Mouse (Mus musculus): ENCODE measurements around the gene Zdhhc12. TPM values are rescaled to one million over a fixed set of nuclear protein-coding genes. Genes with fewer than 3 reads are reported as not detected.
A peak's percentile ranks its signal among the peaks of the same experiment; 100 is the strongest.
"Not testable (repeated sequence)": the region's sequence is repeated elsewhere in the genome, so short reads cannot be mapped to it uniquely, and the experiment has no call there.

The Zdhhc12 gene
- 9.6 and 25.4 TPM in 2 replicates for total RNA-seq (2014; fragmentation: Nextera tagmentation)
- total RNA-seq (2017), result 2.9 and 6.5 TPM in 2 replicates

- ATAC-seq (replicated peaks; ENCODE audit: low FRiP score, low TSS enrichment, poor library complexity, severe bottlenecking), result peak; percentile 94
These were observed at the start of gene Zdhhc12 for GRCm38 (mm10) chr2:30093471-30094207. Gene Zdhhc12, minus strand, starts transcription at chr2:30093648.

GRCm38 (mm10) chr2:30140021-30140420 lies 46.6 kb upstream of the Zdhhc12 start:
- not testable (repeated sequence) for ATAC-seq (replicated peaks; ENCODE audit: low FRiP score, low TSS enrichment, poor library complexity, severe bottlenecking)

- ATAC-seq (replicated peaks; ENCODE audit: low FRiP score, low TSS enrichment, poor library complexity, severe bottlenecking), result no peak
These were observed 43.0 kb upstream of the Zdhhc12 start for GRCm38 (mm10) chr2:30136458-30136857.

GRCm38 (mm10) chr2:30134928-30135620 lies 41.6 kb upstream of the Zdhhc12 start:
- 0 out of 2 replicates have a peak, but pooled peaks have one; percentile 18 for ATAC-seq (replicated peaks; ENCODE audit: low FRiP score, low TSS enrichment, poor library complexity, severe bottlenecking)

GRCm38 (mm10) chr2:30134378-30134711 lies 40.9 kb upstream of the Zdhhc12 start:
- ATAC-seq (replicated peaks; ENCODE audit: low FRiP score, low TSS enrichment, poor library complexity, severe bottlenecking), result no peak

- peak; percentile 87 for ATAC-seq (replicated peaks; ENCODE audit: low FRiP score, low TSS enrichment, poor library complexity, severe bottlenecking)
These were observed 40.3 kb upstream of the Zdhhc12 start, which contains the start of gene Tbc1d13 for GRCm38 (mm10) chr2:30133613-30134377. Gene Tbc1d13, plus strand, starts transcription at chr2:30133746.

GRCm38 (mm10) chr2:30132801-30133612 lies 39.6 kb upstream of the Zdhhc12 start:
- no peak for ATAC-seq (replicated peaks; ENCODE audit: low FRiP score, low TSS enrichment, poor library complexity, severe bottlenecking)

- not testable (repeated sequence) for ATAC-seq (replicated peaks; ENCODE audit: low FRiP score, low TSS enrichment, poor library complexity, severe bottlenecking)
These were observed 37.8 kb upstream of the Zdhhc12 start for GRCm38 (mm10) chr2:30131240-30131639.

GRCm38 (mm10) chr2:30130156-30130555 lies 36.7 kb upstream of the Zdhhc12 start:
- no peak for ATAC-seq (replicated peaks; ENCODE audit: low FRiP score, low TSS enrichment, poor library complexity, severe bottlenecking)

- ATAC-seq (replicated peaks; ENCODE audit: low FRiP score, low TSS enrichment, poor library complexity, severe bottlenecking), result no peak
These were observed 35.3 kb upstream of the Zdhhc12 start for GRCm38 (mm10) chr2:30128789-30129188.

- ATAC-seq (replicated peaks; ENCODE audit: low FRiP score, low TSS enrichment, poor library complexity, severe bottlenecking), result peak; percentile 94
These were observed 31.2 kb upstream of the Zdhhc12 start, which contains the start of gene Zer1 for GRCm38 (mm10) chr2:30124472-30125274. Gene Zer1, minus strand, starts transcription at chr2:30124585.

- peak; percentile 10; the same call in 1 of the 2 replicates for ATAC-seq (replicated peaks; ENCODE audit: low FRiP score, low TSS enrichment, poor library complexity, severe bottlenecking)
These were observed 30.5 kb upstream of the Zdhhc12 start for GRCm38 (mm10) chr2:30123729-30124471.

- ATAC-seq (replicated peaks; ENCODE audit: low FRiP score, low TSS enrichment, poor library complexity, severe bottlenecking), result no peak
These were observed 29.3 kb upstream of the Zdhhc12 start for GRCm38 (mm10) chr2:30122766-30123165.

GRCm38 (mm10) chr2:30120269-30120668 lies 26.8 kb upstream of the Zdhhc12 start:
- ATAC-seq (replicated peaks; ENCODE audit: low FRiP score, low TSS enrichment, poor library complexity, severe bottlenecking), result no peak

- ATAC-seq (replicated peaks; ENCODE audit: low FRiP score, low TSS enrichment, poor library complexity, severe bottlenecking), result no peak
These were observed 26.2 kb upstream of the Zdhhc12 start for GRCm38 (mm10) chr2:30119641-30120051.

- peak; percentile 12; the same call in 1 of the 2 replicates for ATAC-seq (replicated peaks; ENCODE audit: low FRiP score, low TSS enrichment, poor library complexity, severe bottlenecking)
These were observed 19.1 kb upstream of the Zdhhc12 start for GRCm38 (mm10) chr2:30112564-30112963.

- ATAC-seq (replicated peaks; ENCODE audit: low FRiP score, low TSS enrichment, poor library complexity, severe bottlenecking), result peak; percentile 86
These were observed 18.1 kb upstream of the Zdhhc12 start for GRCm38 (mm10) chr2:30111500-30111899.

GRCm38 (mm10) chr2:30108260-30108659 lies 14.8 kb upstream of the Zdhhc12 start:
- ATAC-seq (replicated peaks; ENCODE audit: low FRiP score, low TSS enrichment, poor library complexity, severe bottlenecking), result no peak
